Mouse (Mus musculus) liver, embryonic 11.5 days (tissue): ENCODE data around the gene Hes6. TPM values are rescaled to one million over a fixed set of nuclear protein-coding genes. Genes with fewer than 3 reads are reported as not detected.

Experiments used
- ATAC-seq: fragments of 200-750 bp; cut with Nextera tagmentation; replicated peaks from 2 replicates; pipeline ENCODE4 v1.8.0; 2017; ENCODE audit warnings: moderate number of reproducible peaks, mild to moderate bottlenecking, moderate TSS enrichment, moderate library complexity; ENCODE audit not compliant: low FRiP score
- DNase-seq: peaks from one replicate; pipeline ENCODE4 v3.0.0-alpha.2; 2017; ENCODE audit warnings: low spot score
- H3K27ac ChIP-seq: fragments of 300-500 bp; sonication (generic); 2 replicates; pipeline ENCODE4 v1.5.1; 2014; ENCODE audit warnings: mild to moderate bottlenecking, low read depth, low read length, control low read depth
- H3K27me3 ChIP-seq: fragments of 300-500 bp; sonication (generic); replicated peaks from 2 replicates; pipeline ENCODE4 v1.6.1; 2014; ENCODE audit warnings: low read length, mixed read lengths; ENCODE audit not compliant: control insufficient read depth, insufficient read depth
- H3K36me3 ChIP-seq: fragments of 300-500 bp; sonication (generic); 2 replicates; pipeline ENCODE4 v1.6.1; 2014; ENCODE audit warnings: mild to moderate bottlenecking, low read length, moderate library complexity, mixed read lengths; ENCODE audit not compliant: control insufficient read depth, insufficient read depth
- H3K4me1 ChIP-seq: fragments of 300-500 bp; sonication (generic); replicated peaks from 2 replicates; pipeline ENCODE4 v1.6.1; 2014; ENCODE audit warnings: low read length, mixed read lengths; ENCODE audit not compliant: control insufficient read depth, insufficient read depth
- H3K4me2 ChIP-seq: fragments of 300-500 bp; sonication (generic); 2 replicates; pipeline ENCODE4 v1.6.1; 2014; ENCODE audit warnings: mild to moderate bottlenecking, control low read depth, moderate library complexity
- H3K4me3 ChIP-seq: fragments of 300-500 bp; sonication (generic); 2 replicates; pipeline ENCODE4 v1.5.1; 2014; ENCODE audit warnings: low read depth, low read length, control low read depth
- H3K9ac ChIP-seq: fragments of 300-500 bp; sonication (generic); 2 replicates; pipeline ENCODE4 v1.6.1; 2014; ENCODE audit warnings: low read depth, low read length, control low read depth
- H3K9me3 ChIP-seq: fragments of 300-500 bp; sonication (generic); 2 replicates; pipeline ENCODE4 v1.6.1; 2016; ENCODE audit warnings: low read length, inconsistent platforms, mixed read lengths; ENCODE audit not compliant: control insufficient read depth
- WGBS: fragments of 180-500 bp; shearing (Covaris S2); extraction: QIAGEN DNeasy Blood & Tissue Kit; methylation state at CpG from one replicate; pipeline ENCODE4 v1.1.7; 2014; 5-methylcytosine and 5-hydroxymethylcytosine counted together
- polyA plus RNA-seq: library from polyadenylated mRNA; unstranded; fragments of >200 nt; fragmentation: Nextera tagmentation; extraction: Ambion mirVana; gene quantifications from 2 replicates; pipeline ENCODE4 v1.2.1, GENCODE M21; 2014

Gene Hes6
- polyA plus RNA-seq, 1 experiment from 2014 or later, result 51.8 TPM

DNA sequence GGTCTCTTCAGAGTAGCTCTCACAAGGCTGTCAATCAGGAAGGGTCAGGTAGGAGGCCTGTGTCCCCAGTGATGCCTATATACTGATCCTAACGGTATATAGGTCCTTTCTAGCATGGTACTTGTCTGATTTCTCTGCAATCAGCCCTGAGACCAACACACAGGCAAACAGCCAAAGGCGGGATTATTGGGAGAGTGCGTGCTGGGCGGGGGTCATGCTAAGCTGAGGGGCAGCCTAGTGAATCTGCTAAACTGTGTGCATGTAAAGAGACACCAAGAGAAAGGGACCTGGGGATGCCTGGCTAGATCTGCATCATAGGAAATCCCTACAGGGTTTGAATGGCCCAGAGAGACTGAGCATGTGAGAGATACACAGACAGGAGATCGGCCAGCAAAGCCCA lies 1.5 kb upstream of the Hes6 start:
- 82% methylated on average over 5 of the region's 5 CpGs for WGBS
- no peak overlapping the region for H3K4me2 ChIP-seq
- no peak for ATAC-seq
- H3K4me3 ChIP-seq, result no peak overlapping the region
- no peaks in the 10 kb centered on the region for H3K36me3 ChIP-seq
- H3K27me3 ChIP-seq, result no peaks in the 10 kb centered on the region
- DNase-seq, result no peak
- H3K9ac ChIP-seq, result no peak overlapping the region
- peaks cover 12% of the 10 kb centered on the region for H3K4me1 ChIP-seq
- H3K9me3 ChIP-seq, result no peaks in the 10 kb centered on the region
- H3K27ac ChIP-seq, result no peak overlapping the region

DNA sequence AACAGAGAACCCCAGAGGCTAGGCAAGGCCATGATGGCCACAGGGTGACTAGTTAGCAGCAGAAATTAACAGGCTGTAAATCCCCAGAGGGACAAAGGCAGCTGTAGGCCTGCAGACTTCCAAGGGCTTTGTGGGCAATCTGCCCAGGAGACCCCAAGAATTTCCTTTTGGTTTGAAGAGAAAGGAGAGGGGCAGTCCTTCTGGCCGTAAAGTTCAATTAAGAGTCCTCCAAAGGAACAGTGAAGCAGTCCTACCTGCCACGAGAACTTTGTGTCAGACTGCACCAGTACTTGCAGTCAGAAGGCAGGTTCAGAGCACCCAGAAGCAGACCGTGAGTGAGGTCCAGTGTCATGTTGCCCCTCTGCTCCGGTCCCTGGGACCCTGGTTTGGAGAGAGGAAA lies 1.1 kb upstream of the Hes6 start:
- Histone ChIP-seq H3K36me3 (no peaks in the 10 kb centered on the region), H3K4me1 (peaks cover 12% of the 10 kb centered on the region), H3K27me3 (no peaks in the 10 kb centered on the region), H3K4me3 (no peak overlapping the region), H3K27ac (no peak overlapping the region), H3K9me3 (no peaks in the 10 kb centered on the region), H3K4me2 (no peak overlapping the region), H3K9ac (no peak overlapping the region)
- WGBS, result 70% methylated on average over 4 of the region's 4 CpGs
- no peak for ATAC-seq
- no peak for DNase-seq

- H3K27me3 ChIP-seq, result no peaks in the 10 kb centered on the region
- 0% methylated on average over 14 of the region's 14 CpGs for WGBS
- peak; percentile 9; the same call in 1 of the 2 replicates for ATAC-seq
- H3K9ac ChIP-seq, result peak overlapping the region; percentile 60
- peak overlapping the region; percentile 99 for H3K4me2 ChIP-seq
- H3K36me3 ChIP-seq, result no peaks in the 10 kb centered on the region
- peaks cover 12% of the 10 kb centered on the region for H3K4me1 ChIP-seq
- DNase-seq, result no peak
- no peaks in the 10 kb centered on the region for H3K9me3 ChIP-seq
- H3K27ac ChIP-seq, result peak overlapping the region; percentile 59
- peak overlapping the region; percentile 79 for H3K4me3 ChIP-seq
These were observed 321 bp downstream of the Hes6 start for GRCm38 (mm10) chr1:91413536-91413897.

GRCm38 (mm10) chr1:91413030-91413506 lies 770 bp downstream of the Hes6 start:
- Histone ChIP-seq H3K27me3 (no peaks in the 10 kb centered on the region), H3K9ac (peak overlapping the region; percentile 90), H3K4me3 (peak overlapping the region; percentile 79), H3K4me2 (peak overlapping the region; percentile 99), H3K9me3 (no peaks in the 10 kb centered on the region), H3K36me3 (no peaks in the 10 kb centered on the region), H3K4me1 (peaks cover 12% of the 10 kb centered on the region), H3K27ac (peak overlapping the region; percentile 75)
- WGBS, result under 1% methylated on average over 34 of the region's 34 CpGs
- ATAC-seq (peak; percentile 95), DNase-seq (peak; percentile 91)

- no peaks in the 10 kb centered on the region for H3K9me3 ChIP-seq
- peak overlapping the region; percentile 99 for H3K4me2 ChIP-seq
- H3K27me3 ChIP-seq, result no peaks in the 10 kb centered on the region
- H3K4me3 ChIP-seq, result peak overlapping the region; percentile 79
- 5% methylated on average over 62 of the region's 65 CpGs for WGBS
- H3K36me3 ChIP-seq, result no peaks in the 10 kb centered on the region
- H3K27ac ChIP-seq, result peak overlapping the region; percentile 75
- peaks cover 12% of the 10 kb centered on the region for H3K4me1 ChIP-seq
- DNase-seq (no peak), ATAC-seq (peak; percentile 51)
- peak overlapping the region; percentile 90 for H3K9ac ChIP-seq
These were observed 1.4 kb downstream of the Hes6 start for GRCm38 (mm10) chr1:91412286-91413029.

- Histone ChIP-seq H3K27ac (no peak overlapping the region), H3K36me3 (no peaks in the 10 kb centered on the region), H3K9me3 (no peaks in the 10 kb centered on the region), H3K4me3 (peak overlapping the region; percentile 79), H3K9ac (peak overlapping the region; percentile 90), H3K4me2 (peak overlapping the region; percentile 99), H3K4me1 (peaks cover 12% of the 10 kb centered on the region), H3K27me3 (no peaks in the 10 kb centered on the region)
- no peak for DNase-seq
- ATAC-seq, result no peak
- 69% methylated on average over 8 of the region's 8 CpGs for WGBS
These were observed 2.1 kb downstream of the Hes6 start for GRCm38 (mm10) chr1:91411631-91412285.

DNA sequence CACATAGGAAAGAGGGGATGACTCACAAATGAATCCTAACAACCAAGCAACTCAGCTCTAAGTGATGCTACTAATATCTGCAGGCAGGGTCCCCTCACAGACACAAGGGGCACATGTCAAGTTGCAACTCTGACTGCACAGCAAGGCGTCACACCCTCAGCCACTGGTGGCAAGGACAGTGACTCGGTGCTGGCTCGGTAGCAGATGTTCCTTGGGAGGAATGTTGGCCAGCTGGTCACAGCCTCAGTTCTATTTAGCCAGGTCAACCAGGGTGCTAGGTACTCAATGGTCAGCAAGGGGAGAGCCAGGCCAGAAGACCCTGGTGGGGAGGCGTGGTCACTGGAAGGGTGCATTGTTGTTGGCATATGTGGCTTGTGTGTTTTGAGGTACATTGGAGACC lies 6.0 kb downstream of the Hes6 start:
- Histone ChIP-seq H3K4me3 (no peak overlapping the region), H3K4me1 (peaks cover 7% of the 10 kb centered on the region), H3K9ac (no peak overlapping the region), H3K36me3 (no peaks in the 10 kb centered on the region), H3K4me2 (no peak overlapping the region), H3K9me3 (no peaks in the 10 kb centered on the region), H3K27me3 (peaks cover 8% of the 10 kb centered on the region), H3K27ac (no peak overlapping the region)
- 67% methylated on average over 4 of the region's 4 CpGs for WGBS
- ATAC-seq (no peak), DNase-seq (no peak)

DNA sequence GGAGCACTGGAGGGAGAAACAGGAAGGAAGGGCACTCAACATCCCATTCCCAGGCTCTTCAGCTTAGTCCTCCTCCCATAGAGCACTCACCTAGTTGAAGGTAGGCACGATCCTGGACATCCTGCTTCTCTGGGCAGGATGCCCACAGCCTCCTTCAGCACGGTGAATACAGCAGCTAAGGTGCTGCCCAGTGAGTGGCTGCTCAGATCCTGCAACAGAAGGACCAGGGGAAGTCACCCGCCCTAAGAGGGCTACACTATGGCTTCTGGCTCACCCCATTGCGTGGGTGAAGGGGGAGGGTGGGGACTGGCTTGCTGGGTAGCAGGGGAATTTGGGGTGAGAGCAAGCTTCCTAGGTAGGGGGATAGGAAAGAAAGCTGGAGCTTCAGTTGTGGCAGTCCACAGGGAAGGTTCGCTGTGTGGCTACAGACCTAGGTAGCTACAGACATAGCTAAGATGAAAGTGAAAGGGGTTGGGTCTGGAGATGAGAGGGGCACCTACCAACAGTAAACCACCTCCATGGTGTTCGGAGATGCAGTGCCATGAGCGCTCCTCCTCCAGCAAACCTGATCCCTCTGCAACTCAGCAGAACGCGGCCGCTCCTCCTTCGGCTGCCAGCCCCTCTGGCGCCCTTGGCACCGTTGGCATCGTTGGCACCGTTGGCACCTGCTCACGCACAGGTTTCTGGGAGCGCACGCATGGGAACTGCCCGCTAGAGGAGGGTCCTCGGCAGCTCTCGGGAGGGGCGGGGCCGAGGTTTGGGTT lies 8.2 kb downstream of the Hes6 start:
- Histone ChIP-seq H3K4me3 (no peak overlapping the region), H3K27ac (no peak overlapping the region), H3K9me3 (no peaks in the 10 kb centered on the region), H3K4me1 (no peaks in the 10 kb centered on the region), H3K4me2 (no peak overlapping the region), H3K27me3 (peaks cover 8% of the 10 kb centered on the region), H3K36me3 (no peaks in the 10 kb centered on the region), H3K9ac (no peak overlapping the region)
- DNase-seq (no peak), ATAC-seq (no peak)
- 47% methylated on average over 23 of the region's 23 CpGs for WGBS
